Comparison of ENCODE assay signal across 8 mouse cellular contexts in the genomic region with DNA sequence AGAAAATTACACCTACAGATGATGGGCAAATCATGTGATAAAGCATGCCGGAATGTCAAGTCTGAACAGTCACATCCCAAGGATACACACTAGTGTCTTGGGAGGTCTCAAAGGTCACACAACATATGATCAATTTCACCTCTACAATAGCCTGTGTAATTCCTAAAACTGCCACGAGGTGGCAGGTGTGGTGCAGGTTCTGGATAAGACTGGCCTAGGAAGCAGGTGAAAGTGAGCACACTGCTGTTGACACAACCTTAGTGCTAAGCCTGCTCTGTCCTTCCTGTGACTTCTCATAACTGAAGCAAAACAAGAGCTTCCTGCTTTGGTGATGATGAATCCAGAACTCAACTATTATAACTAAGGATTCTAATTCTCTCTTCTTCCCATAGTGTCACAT.
DNase-seq lines count a peak whose midpoint lies in the region; ATAC-seq and TF ChIP-seq lines count a peak whose summit lies in the region.

No protein-coding gene starts in this region.

- no peak; the same call in none of the 2 replicates for TF ChIP-seq CTCF in heart, adult 2 months (IDR thresholded peaks at IDR 0.05)
- TF ChIP-seq CTCF in hindbrain, postnatal 0 days (IDR thresholded peaks at IDR 0.05; ENCODE audit: low read depth): peak; percentile 96

- 28% methylated on average over 2 of the region's 2 CpGs for WGBS in heart, adult 2 months
- WGBS in heart, embryonic 10.5 days: 31% methylated on average over 2 of the region's 2 CpGs
- 44% methylated on average over 2 of the region's 2 CpGs for WGBS in forebrain, embryonic 13.5 days
- WGBS in hindbrain, postnatal 0 days: 45% methylated on average over 2 of the region's 2 CpGs

- H3K4me2 ChIP-seq in forebrain, embryonic 13.5 days: no peak overlapping the region
- H3K4me2 ChIP-seq in hindbrain, postnatal 0 days (ENCODE audit: low read depth, low read length): no peak overlapping the region

- peak; percentile 70 for ATAC-seq in cerebellum, adult (ENCODE audit: insufficient number of reproducible peaks, low FRiP score, low TSS enrichment)
- peak; percentile 63; the same call in 1 of the 2 replicates for ATAC-seq in forebrain, embryonic 13.5 days
- ATAC-seq in hindbrain, postnatal 0 days: peak; percentile 64; the same call in 1 of the 2 replicates
- peak; percentile 94 for ATAC-seq in megakaryocyte progenitor cell, adult 5-6 weeks (replicated peaks; ENCODE audit: poor library complexity)

- H3K9ac ChIP-seq in heart, adult 2 months (ENCODE audit: low read depth, low read length): no peak overlapping the region
- no peak overlapping the region for H3K9ac ChIP-seq in forebrain, embryonic 13.5 days
- no peak overlapping the region for H3K9ac ChIP-seq in hindbrain, postnatal 0 days (replicated peaks; ENCODE audit: low read length)

- intact Hi-C loops in heart, adult 2 months (cut with DNase I): loop anchor here (1.0 kb wide), 2 partner anchors 90 to 144 kb away; no protein-coding TSS in a partner anchor

- no peaks in the 10 kb centered on the region; the same call in 1 of the 2 replicates for H3K4me1 ChIP-seq in heart, adult 2 months (ENCODE audit: control insufficient read depth, insufficient read depth, low read length)
- peaks cover 17% of the 10 kb centered on the region; the same call in 1 of the 2 replicates for H3K4me1 ChIP-seq in heart, embryonic 10.5 days
- H3K4me1 ChIP-seq in forebrain, embryonic 13.5 days: peaks cover 14% of the 10 kb centered on the region
- H3K4me1 ChIP-seq in hindbrain, postnatal 0 days (ENCODE audit: insufficient read depth, low read length): no peaks in the 10 kb centered on the region

- H3K9me3 ChIP-seq in heart, embryonic 10.5 days: no peaks in the 10 kb centered on the region
- no peaks in the 10 kb centered on the region for H3K9me3 ChIP-seq in forebrain, embryonic 13.5 days (replicated peaks)
- no peaks in the 10 kb centered on the region for H3K9me3 ChIP-seq in hindbrain, postnatal 0 days (ENCODE audit: low read length)

- H3K27ac ChIP-seq in heart, adult 2 months: no peak overlapping the region
- no peak overlapping the region for H3K27ac ChIP-seq in heart, embryonic 10.5 days
- no peak overlapping the region for H3K27ac ChIP-seq in forebrain, embryonic 13.5 days
- no peak overlapping the region for H3K27ac ChIP-seq in hindbrain, postnatal 0 days

- DNase-seq in heart, adult 2 months: peak; percentile 63 to 73
- no peak for DNase-seq in heart, embryonic 10.5 days (ENCODE audit: low spot score)
- DNase-seq in hindbrain, postnatal 0 days (ENCODE audit: low spot score): peak; percentile 65
- peak; percentile 59 to 82 for DNase-seq in left cerebral cortex, adult 18-20 months (ENCODE audit: low spot score in 2 of 2)
- DNase-seq in right cerebral cortex, postnatal 25 days: peak; percentile 49

- no peak overlapping the region for H3K4me3 ChIP-seq in heart, adult 2 months
- H3K4me3 ChIP-seq in heart, embryonic 10.5 days: no peak overlapping the region
- H3K4me3 ChIP-seq in forebrain, embryonic 13.5 days: no peak overlapping the region
- H3K4me3 ChIP-seq in hindbrain, postnatal 0 days (ENCODE audit: low read length): no peak overlapping the region

- peak; percentile 84 for TF ChIP-seq EP300 in heart, adult 2 months (IDR thresholded peaks at IDR 0.05; ENCODE audit: insufficient read depth, low read depth, low read length)

- no peaks in the 10 kb centered on the region for H3K79me2 ChIP-seq in heart, adult 2 months (replicated peaks; ENCODE audit: control insufficient read depth, insufficient read depth, low read length)

- no peak for TF ChIP-seq POLR2A in heart, adult 2 months (IDR thresholded peaks at IDR 0.05; ENCODE audit: insufficient read depth, low read depth, low read length)

- no peaks in the 10 kb centered on the region for H3K27me3 ChIP-seq in heart, adult 2 months (ENCODE audit: control insufficient read depth, insufficient read depth, low read length)
- H3K27me3 ChIP-seq in heart, embryonic 10.5 days (ENCODE audit: insufficient read depth, poor library complexity, severe bottlenecking): no peaks in the 10 kb centered on the region
- no peaks in the 10 kb centered on the region for H3K27me3 ChIP-seq in forebrain, embryonic 13.5 days
- no peaks in the 10 kb centered on the region for H3K27me3 ChIP-seq in hindbrain, postnatal 0 days (ENCODE audit: insufficient read depth, low read length)

- peaks cover 2% of the 10 kb centered on the region for H3K36me3 ChIP-seq in heart, adult 2 months (ENCODE audit: control insufficient read depth, insufficient read depth, low read length)
- no peaks in the 10 kb centered on the region for H3K36me3 ChIP-seq in heart, embryonic 10.5 days
- no peaks in the 10 kb centered on the region for H3K36me3 ChIP-seq in forebrain, embryonic 13.5 days (ENCODE audit: poor library complexity, severe bottlenecking)
- no peaks in the 10 kb centered on the region for H3K36me3 ChIP-seq in hindbrain, postnatal 0 days (ENCODE audit: insufficient read depth, low read length)
